Mouse (Mus musculus) neural tube, embryonic 14.5 days (tissue): ENCODE results near the gene Plxna1. TPM values are rescaled to one million over a fixed set of nuclear protein-coding genes. Genes with fewer than 3 reads are reported as not detected.

Experiments used
- polyA plus RNA-seq: library from polyadenylated mRNA; unstranded; fragments of >200 nt; fragmentation: Nextera tagmentation; extraction: Ambion mirVana; gene quantifications from 2 replicates; pipeline ENCODE4 v1.2.1, GENCODE M21; 2014

Gene Plxna1
- polyA plus RNA-seq, 1 experiment from 2014 or later, result 37.8 TPM

Other genes starting within 250 kb of the Plxna1 start
- 155 and 218 TPM in 2 replicates for gene Chchd6, start 233.0 kb upstream of the Plxna1 start, polyA plus RNA-seq